Mouse (Mus musculus): ENCODE data around the gene Ptpra. TPM values are rescaled to one million over a fixed set of nuclear protein-coding genes. Genes with fewer than 3 reads are reported as not detected.
"Not testable (repeated sequence)": the region's sequence is repeated elsewhere in the genome, so short reads cannot be mapped to it uniquely, and the experiment has no call there.

Ptpra gene
- total and polyA plus RNA-seq, 2 experiments from 2014 or later = 21.7 to 44.5 TPM

- DNase-seq (ENCODE audit: low spot score) = no peak
- Histone ChIP-seq H3K4me2 (ENCODE audit: low read depth, low read length) (no peak overlapping the region), H3K9ac (replicated peaks; ENCODE audit: low read depth, low read length) (no peak overlapping the region), H3K27ac (ENCODE audit: low read depth) (no peak overlapping the region), H3K36me3 (replicated peaks; ENCODE audit: control insufficient read depth, insufficient read depth, low read length) (no peaks in the 10 kb centered on the region), H3K9me3 (replicated peaks; ENCODE audit: control insufficient read depth, low read length) (no peaks in the 10 kb centered on the region), H3K4me1 (ENCODE audit: control insufficient read depth, insufficient read depth) (peaks cover 18% of the 10 kb centered on the region), H3K27me3 (ENCODE audit: control insufficient read depth, insufficient read depth, low read length) (no peaks in the 10 kb centered on the region), H3K4me3 (ENCODE audit: low read depth, low read length) (no peak overlapping the region)
- TF ChIP-seq CTCF (IDR thresholded peaks at IDR 0.05; ENCODE audit: low read depth) = no peak
- TF ChIP-seq EP300 (IDR thresholded peaks at IDR 0.05; ENCODE audit: low read depth) = no peak
- ATAC-seq (ENCODE audit: insufficient read depth, low read depth) = no peak
- WGBS = 54% methylated on average over 3 of the region's 3 CpGs
These were observed 49.5 kb downstream of the Ptpra start for GRCm38 (mm10) chr2:130499546-130499945.

DNA sequence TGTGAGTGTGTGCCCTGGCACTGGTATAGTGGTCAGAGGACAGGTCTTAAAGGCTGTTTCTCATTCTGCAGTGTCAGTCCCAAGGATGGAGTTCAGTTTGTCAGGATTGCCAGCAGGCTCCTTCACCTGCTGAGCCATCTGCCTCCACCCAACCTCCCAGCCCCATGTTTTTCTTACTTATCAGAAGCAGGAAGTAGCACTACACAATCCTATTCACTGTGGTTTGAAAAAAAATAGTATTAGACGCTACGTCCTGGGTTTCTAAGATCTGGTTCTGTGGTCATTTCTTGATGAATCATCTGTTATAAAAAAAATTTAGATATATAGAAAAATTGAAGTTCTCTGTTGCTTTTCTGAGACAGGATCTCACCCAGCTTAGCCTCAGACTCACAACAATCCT lies 51.5 kb downstream of the Ptpra start:
- no peaks in the 10 kb centered on the region for H3K27me3 ChIP-seq (ENCODE audit: control insufficient read depth, insufficient read depth, low read length)
- peaks cover 11% of the 10 kb centered on the region for H3K4me1 ChIP-seq (ENCODE audit: control insufficient read depth, insufficient read depth)
- no peak overlapping the region for H3K9ac ChIP-seq (replicated peaks; ENCODE audit: low read depth, low read length)
- TF ChIP-seq EP300 (IDR thresholded peaks at IDR 0.05; ENCODE audit: low read depth) (no peak), CTCF (IDR thresholded peaks at IDR 0.05; ENCODE audit: low read depth) (no peak)
- no peaks in the 10 kb centered on the region for H3K9me3 ChIP-seq (replicated peaks; ENCODE audit: control insufficient read depth, low read length)
- ATAC-seq (ENCODE audit: insufficient read depth, low read depth) = no peak
- 55% methylated on average over 2 of the region's 2 CpGs for WGBS
- DNase-seq (ENCODE audit: low spot score) = no peak
- peaks cover 13% of the 10 kb centered on the region; the same call in 1 of the 2 replicates for H3K36me3 ChIP-seq (replicated peaks; ENCODE audit: control insufficient read depth, insufficient read depth, low read length)
- no peak overlapping the region for H3K27ac ChIP-seq (ENCODE audit: low read depth)
- no peak overlapping the region for H3K4me2 ChIP-seq (ENCODE audit: low read depth, low read length)
- no peak overlapping the region for H3K4me3 ChIP-seq (ENCODE audit: low read depth, low read length)

DNA sequence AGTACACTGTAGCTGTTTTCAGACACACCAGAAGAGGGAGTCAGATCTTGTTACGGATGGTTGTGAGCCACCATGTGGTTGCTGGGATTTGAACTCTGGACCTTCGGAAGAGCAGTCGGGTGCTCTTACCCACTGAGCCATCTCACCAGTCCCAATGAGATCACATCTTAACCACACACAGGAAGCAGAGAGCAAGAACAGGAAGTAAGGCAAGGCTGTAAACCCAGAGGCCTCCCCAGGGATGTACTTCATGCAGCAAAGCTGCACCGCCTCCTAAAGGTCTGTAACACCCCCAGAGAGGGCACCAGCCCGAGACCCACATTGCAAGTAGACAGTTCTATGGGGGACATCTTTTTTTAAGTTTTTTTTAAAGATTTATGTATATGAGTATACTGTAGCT lies 61.5 kb downstream of the Ptpra start:
- not testable (repeated sequence) for H3K27me3 ChIP-seq (ENCODE audit: control insufficient read depth, insufficient read depth, low read length); H3K27ac ChIP-seq (ENCODE audit: low read depth); H3K4me2 ChIP-seq (ENCODE audit: low read depth, low read length); H3K9me3 ChIP-seq (replicated peaks; ENCODE audit: control insufficient read depth, low read length); H3K4me3 ChIP-seq (ENCODE audit: low read depth, low read length); H3K4me1 ChIP-seq (ENCODE audit: control insufficient read depth, insufficient read depth); DNase-seq (ENCODE audit: low spot score); ATAC-seq (ENCODE audit: insufficient read depth, low read depth); H3K9ac ChIP-seq (replicated peaks; ENCODE audit: low read depth, low read length)
- peaks cover 39% of the 10 kb centered on the region for H3K36me3 ChIP-seq (replicated peaks; ENCODE audit: control insufficient read depth, insufficient read depth, low read length)
- WGBS = 92% methylated on average over 4 of the region's 5 CpGs

DNA sequence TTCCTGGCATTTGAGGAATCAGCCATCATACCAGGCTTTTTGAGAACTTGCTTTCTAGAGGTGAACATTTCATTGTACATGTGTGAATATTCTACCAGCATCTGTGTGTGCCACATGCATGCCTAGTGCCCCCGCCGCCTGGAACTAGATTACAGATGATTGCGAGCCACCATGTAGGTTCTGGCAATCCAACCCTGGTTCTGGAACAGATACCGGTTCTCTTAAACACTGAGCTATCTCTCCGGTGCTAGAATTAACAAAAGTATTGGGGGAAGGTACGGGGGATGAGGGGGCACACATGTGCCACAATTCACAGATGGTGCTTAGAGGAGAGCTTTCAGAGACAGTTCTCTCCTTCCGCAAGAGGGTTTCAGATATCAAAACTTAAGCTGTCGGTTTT lies 63.8 kb downstream of the Ptpra start:
- Histone ChIP-seq H3K4me3 (ENCODE audit: low read depth, low read length) (no peak overlapping the region), H3K9ac (replicated peaks; ENCODE audit: low read depth, low read length) (no peak overlapping the region), H3K27ac (ENCODE audit: low read depth) (no peak overlapping the region), H3K4me2 (ENCODE audit: low read depth, low read length) (no peak overlapping the region), H3K36me3 (replicated peaks; ENCODE audit: control insufficient read depth, insufficient read depth, low read length) (peaks cover 37% of the 10 kb centered on the region), H3K9me3 (replicated peaks; ENCODE audit: control insufficient read depth, low read length) (no peaks in the 10 kb centered on the region), H3K27me3 (ENCODE audit: control insufficient read depth, insufficient read depth, low read length) (no peaks in the 10 kb centered on the region), H3K4me1 (ENCODE audit: control insufficient read depth, insufficient read depth) (no peaks in the 10 kb centered on the region)
- ATAC-seq (ENCODE audit: insufficient read depth, low read depth) = no peak
- no peak for DNase-seq (ENCODE audit: low spot score)
- TF ChIP-seq CTCF (IDR thresholded peaks at IDR 0.05; ENCODE audit: low read depth) (no peak), EP300 (IDR thresholded peaks at IDR 0.05; ENCODE audit: low read depth) (no peak)
- WGBS = 93% methylated on average over 8 of the region's 8 CpGs

DNA sequence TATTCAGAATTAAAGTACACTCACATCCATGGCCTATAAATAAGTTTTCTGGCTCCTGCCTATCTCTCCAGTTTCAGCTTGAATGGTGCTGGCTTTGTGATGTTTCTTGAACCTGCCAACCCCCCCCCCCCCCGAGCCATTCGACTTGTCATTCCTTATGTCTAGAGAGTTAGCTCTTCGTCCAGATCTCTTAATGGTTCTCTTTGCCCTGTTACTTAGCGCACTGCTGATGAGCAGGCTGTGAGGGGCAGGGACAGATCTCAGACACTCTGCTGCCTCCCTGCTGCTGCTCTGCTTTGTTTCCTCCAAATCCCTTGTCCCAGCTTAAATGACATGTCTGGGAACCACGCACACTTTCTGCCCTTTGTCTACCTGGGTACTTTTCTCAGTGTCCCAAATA lies 65.7 kb downstream of the Ptpra start:
- Histone ChIP-seq H3K9me3 (replicated peaks; ENCODE audit: control insufficient read depth, low read length) (no peaks in the 10 kb centered on the region), H3K36me3 (replicated peaks; ENCODE audit: control insufficient read depth, insufficient read depth, low read length) (peaks cover 45% of the 10 kb centered on the region), H3K4me3 (ENCODE audit: low read depth, low read length) (no peak overlapping the region), H3K4me2 (ENCODE audit: low read depth, low read length) (no peak overlapping the region), H3K27me3 (ENCODE audit: control insufficient read depth, insufficient read depth, low read length) (no peaks in the 10 kb centered on the region), H3K27ac (ENCODE audit: low read depth) (no peak overlapping the region), H3K9ac (replicated peaks; ENCODE audit: low read depth, low read length) (no peak overlapping the region), H3K4me1 (ENCODE audit: control insufficient read depth, insufficient read depth) (no peaks in the 10 kb centered on the region)
- ATAC-seq (ENCODE audit: insufficient read depth, low read depth) (no peak), DNase-seq (ENCODE audit: low spot score) (no peak)
- 78% methylated on average over 5 of the region's 5 CpGs for WGBS
- TF ChIP-seq EP300 (IDR thresholded peaks at IDR 0.05; ENCODE audit: low read depth) (no peak), CTCF (IDR thresholded peaks at IDR 0.05; ENCODE audit: low read depth) (no peak)

DNA sequence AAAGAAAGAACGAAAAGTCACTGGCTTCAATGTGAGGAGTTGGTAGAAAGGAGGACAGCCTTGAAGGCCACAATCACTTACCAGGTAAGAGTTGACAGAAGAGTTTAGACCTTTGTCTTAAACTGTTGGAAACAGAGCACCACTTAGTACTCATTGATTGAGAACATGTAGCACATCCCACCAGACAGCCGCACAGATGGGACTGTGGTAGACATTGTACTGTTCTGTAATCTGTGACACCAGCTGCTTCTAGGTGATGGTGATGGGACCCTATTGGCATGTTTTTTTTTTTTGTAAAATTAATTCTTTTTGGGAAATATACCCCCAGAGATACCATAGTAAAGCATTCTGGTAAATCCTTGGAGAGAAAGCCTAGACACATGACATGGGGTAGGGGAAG lies 71.8 kb downstream of the Ptpra start:
- DNase-seq (ENCODE audit: low spot score) (no peak), ATAC-seq (ENCODE audit: insufficient read depth, low read depth) (no peak)
- H3K27me3 ChIP-seq (ENCODE audit: control insufficient read depth, insufficient read depth, low read length) = no peaks in the 10 kb centered on the region
- 92% methylated on average over 2 of the region's 2 CpGs for WGBS
- H3K4me1 ChIP-seq (ENCODE audit: control insufficient read depth, insufficient read depth) = no peaks in the 10 kb centered on the region
- TF ChIP-seq CTCF (IDR thresholded peaks at IDR 0.05; ENCODE audit: low read depth) = no peak
- TF ChIP-seq EP300 (IDR thresholded peaks at IDR 0.05; ENCODE audit: low read depth) = no peak
- peaks cover 68% of the 10 kb centered on the region for H3K36me3 ChIP-seq (replicated peaks; ENCODE audit: control insufficient read depth, insufficient read depth, low read length)
- no peak overlapping the region for H3K4me3 ChIP-seq (ENCODE audit: low read depth, low read length)
- no peaks in the 10 kb centered on the region for H3K9me3 ChIP-seq (replicated peaks; ENCODE audit: control insufficient read depth, low read length)
- H3K9ac ChIP-seq (replicated peaks; ENCODE audit: low read depth, low read length) = no peak overlapping the region
- no peak overlapping the region for H3K27ac ChIP-seq (ENCODE audit: low read depth)
- no peak overlapping the region for H3K4me2 ChIP-seq (ENCODE audit: low read depth, low read length)

GRCm38 (mm10) chr2:130525480-130525879 lies 75.4 kb downstream of the Ptpra start:
- H3K27ac ChIP-seq (ENCODE audit: low read depth); H3K27me3 ChIP-seq (ENCODE audit: control insufficient read depth, insufficient read depth, low read length); H3K4me1 ChIP-seq (ENCODE audit: control insufficient read depth, insufficient read depth); ATAC-seq (ENCODE audit: insufficient read depth, low read depth); H3K9ac ChIP-seq (replicated peaks; ENCODE audit: low read depth, low read length); DNase-seq (ENCODE audit: low spot score); H3K9me3 ChIP-seq (replicated peaks; ENCODE audit: control insufficient read depth, low read length); H3K4me3 ChIP-seq (ENCODE audit: low read depth, low read length); H3K4me2 ChIP-seq (ENCODE audit: low read depth, low read length): not testable (repeated sequence)
- H3K36me3 ChIP-seq (replicated peaks; ENCODE audit: control insufficient read depth, insufficient read depth, low read length) = peaks cover 68% of the 10 kb centered on the region
- WGBS = 96% methylated on average over 3 of the region's 4 CpGs
